Mouse (Mus musculus): ENCODE results near the gene Cyp11a1.

The Cyp11a1 gene

GRCm38 (mm10) chr9:57972776-57973439, 33.3 kb upstream of the Cyp11a1 start:
- no peak for DNase-seq (ENCODE audit: low read depth)

- no peak for DNase-seq (ENCODE audit: low read depth)
Observed at GRCm38 (mm10) chr9:57973440-57974066, 32.7 kb upstream of the Cyp11a1 start.

- no peak for DNase-seq (ENCODE audit: low read depth)
Observed at GRCm38 (mm10) chr9:57974221-57974620, 32.0 kb upstream of the Cyp11a1 start.

GRCm38 (mm10) chr9:57975200-57975821, 30.9 kb upstream of the Cyp11a1 start:
- DNase-seq (ENCODE audit: low read depth): no peak

GRCm38 (mm10) chr9:57978025-57978424, 28.2 kb upstream of the Cyp11a1 start:
- DNase-seq (ENCODE audit: low read depth): no peak

GRCm38 (mm10) chr9:57978858-57979257, 27.4 kb upstream of the Cyp11a1 start:
- no peak for DNase-seq (ENCODE audit: low read depth)

GRCm38 (mm10) chr9:57980570-57980969, 25.6 kb upstream of the Cyp11a1 start:
- no peak for DNase-seq (ENCODE audit: low read depth)

GRCm38 (mm10) chr9:57985304-57985703, 20.9 kb upstream of the Cyp11a1 start:
- DNase-seq (ENCODE audit: low read depth): no peak

- DNase-seq (ENCODE audit: low read depth): no peak
Observed at GRCm38 (mm10) chr9:57986293-57986692, 19.9 kb upstream of the Cyp11a1 start.

- DNase-seq (ENCODE audit: low read depth): no peak
Observed at GRCm38 (mm10) chr9:57988098-57988497, 18.1 kb upstream of the Cyp11a1 start.

GRCm38 (mm10) chr9:57989309-57989708, 16.9 kb upstream of the Cyp11a1 start:
- DNase-seq (ENCODE audit: low read depth): no peak

GRCm38 (mm10) chr9:57990438-57991110, 15.6 kb upstream of the Cyp11a1 start:
- DNase-seq (ENCODE audit: low read depth): no peak

- DNase-seq (ENCODE audit: low read depth): no peak
Observed at GRCm38 (mm10) chr9:57992060-57992459, 14.2 kb upstream of the Cyp11a1 start.

GRCm38 (mm10) chr9:57992781-57993591, 13.2 kb upstream of the Cyp11a1 start:
- DNase-seq (ENCODE audit: low read depth): no peak

- DNase-seq (ENCODE audit: low read depth): no peak
Observed at GRCm38 (mm10) chr9:57995282-57995681, 10.9 kb upstream of the Cyp11a1 start.

GRCm38 (mm10) chr9:57997511-57998031, 8.6 kb upstream of the Cyp11a1 start:
- DNase-seq (ENCODE audit: low read depth): no peak

- no peak for DNase-seq (ENCODE audit: low read depth)
Observed at GRCm38 (mm10) chr9:57998032-57998659, 8.1 kb upstream of the Cyp11a1 start.

- DNase-seq (ENCODE audit: low read depth): no peak
Observed at GRCm38 (mm10) chr9:57998685-57999084, 7.5 kb upstream of the Cyp11a1 start.

- DNase-seq (ENCODE audit: low read depth): no peak
Observed at GRCm38 (mm10) chr9:57999676-58000075, 6.5 kb upstream of the Cyp11a1 start.

GRCm38 (mm10) chr9:58003272-58003671, 2.9 kb upstream of the Cyp11a1 start:
- DNase-seq (ENCODE audit: low read depth): no peak

GRCm38 (mm10) chr9:58008336-58009014, 2.3 kb downstream of the Cyp11a1 start:
- no peak for DNase-seq (ENCODE audit: low read depth)

Measured in c-Kit-positive CD71-negative TER-119-negative erythroid progenitor cells, embryonic 14.5 days (primary cell).